Mouse (Mus musculus) thymus, adult 2 months (tissue): ENCODE measurements around the gene Kif6.

ENCODE experiments used
- CTCF ChIP-seq: fragments of 200-500 bp; IDR thresholded peaks from 2 replicates; pipeline ENCODE4 v1.5.1; 2012; ENCODE audit warnings: mild to moderate bottlenecking, control low read depth, low read length, moderate library complexity, borderline replicate concordance; ENCODE audit not compliant: control insufficient read depth, poor library complexity, insufficient read depth; ENCODE audit errors: extremely low read depth
- POLR2A ChIP-seq: fragments of 200-500 bp; IDR thresholded peaks from 2 replicates; pipeline ENCODE4 v1.6.1; 2012; ENCODE audit warnings: mild to moderate bottlenecking, low read length, control low read depth, moderate library complexity; ENCODE audit not compliant: control insufficient read depth, poor library complexity, insufficient read depth; ENCODE audit errors: extremely low read depth

DNA sequence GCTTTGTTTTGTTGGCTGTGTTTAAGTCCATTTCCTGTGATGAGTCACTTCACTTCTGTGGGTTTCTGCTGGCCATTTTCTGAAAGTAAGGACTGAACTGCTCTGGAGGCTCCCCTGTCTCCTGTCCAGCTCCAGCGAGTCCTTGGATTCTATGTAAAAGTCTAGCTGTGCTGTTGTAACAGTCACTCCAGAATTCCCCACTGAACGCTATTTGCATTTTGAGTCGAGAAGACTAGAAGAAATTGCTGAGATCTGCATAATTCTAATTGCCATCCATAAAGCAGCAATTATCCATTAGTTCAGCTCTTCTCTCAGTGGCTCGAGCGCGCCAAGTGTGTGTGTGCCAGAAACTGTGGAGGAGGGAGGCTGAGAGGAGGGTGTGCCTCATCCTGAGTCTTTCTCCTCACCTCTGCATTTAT lies 57.0 kb downstream of the Kif6 start:
- TF ChIP-seq POLR2A (no peak), CTCF (no peak)
